Mouse (Mus musculus): ENCODE measurements around the gene Megf8. TPM values are rescaled to one million over a fixed set of nuclear protein-coding genes. Genes with fewer than 3 reads are reported as not detected.
A peak's percentile ranks its signal among the peaks of the same experiment; 100 is the strongest.

Megf8 gene
- total RNA-seq, 2 experiments from 2014 or later = 100 to 102 TPM

- DNase-seq (ENCODE audit: low spot score in 2 of 2) = no peak
Measured at GRCm38 (mm10) chr7:25326233-25326632, 9.3 kb downstream of the Megf8 start.

DNA sequence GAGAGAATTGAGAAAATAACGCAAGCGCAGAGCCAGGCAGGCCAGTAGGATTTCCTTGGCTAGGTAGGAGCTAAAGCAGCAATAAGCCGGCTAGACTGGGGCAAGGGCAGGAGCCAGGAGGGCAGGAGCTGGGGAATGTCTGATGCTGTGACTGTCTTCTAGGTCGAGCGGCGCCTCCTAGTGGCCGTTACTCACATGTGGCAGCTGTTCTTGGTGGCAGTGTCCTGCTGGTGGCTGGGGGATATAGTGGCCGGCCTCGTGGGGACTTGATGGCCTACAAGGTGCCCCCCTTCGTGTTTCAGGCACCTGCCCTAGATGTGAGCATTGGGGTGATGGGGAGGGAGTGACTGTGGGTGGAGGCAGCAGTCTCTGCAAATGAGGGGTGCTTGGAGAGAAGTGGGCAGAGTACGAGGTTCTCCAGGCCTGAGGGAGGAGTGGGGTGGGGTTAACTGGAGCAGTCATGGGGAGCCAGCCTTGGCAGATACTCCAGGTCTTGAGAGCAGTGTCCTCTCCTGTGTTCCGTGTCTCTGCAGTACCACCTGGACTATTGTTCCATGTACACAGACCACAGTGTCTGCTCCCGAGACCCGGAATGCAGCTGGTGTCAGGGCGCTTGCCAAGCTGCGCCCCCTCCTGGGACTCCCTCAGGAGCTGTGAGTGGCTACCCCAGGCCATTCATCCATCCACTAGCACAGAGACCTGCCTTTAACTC, 16.8 kb downstream of the Megf8 start:
- peak; percentile 56 to 62 for DNase-seq (ENCODE audit: low spot score in 2 of 2)

DNA sequence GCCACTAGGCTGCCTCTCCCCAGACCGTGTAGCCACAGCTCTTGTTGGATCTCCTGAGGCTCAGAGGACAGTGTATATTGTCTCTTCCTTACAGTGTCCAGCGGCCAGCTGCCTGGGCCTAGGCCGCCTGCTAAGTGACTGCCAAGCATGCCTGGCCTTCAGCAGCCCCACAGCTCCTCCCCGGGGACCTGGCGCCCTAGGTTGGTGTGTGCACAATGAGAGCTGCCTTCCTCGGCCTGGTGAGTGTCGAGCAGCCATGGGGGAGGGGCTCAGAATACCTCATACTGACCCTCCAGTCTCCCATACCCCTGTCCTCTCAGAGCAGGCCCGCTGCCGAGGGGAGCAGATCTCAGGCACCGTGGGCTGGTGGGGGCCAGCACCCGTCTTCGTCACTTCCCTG, 17.5 kb downstream of the Megf8 start:
- no peak for DNase-seq (ENCODE audit: low spot score in 2 of 2)

DNA sequence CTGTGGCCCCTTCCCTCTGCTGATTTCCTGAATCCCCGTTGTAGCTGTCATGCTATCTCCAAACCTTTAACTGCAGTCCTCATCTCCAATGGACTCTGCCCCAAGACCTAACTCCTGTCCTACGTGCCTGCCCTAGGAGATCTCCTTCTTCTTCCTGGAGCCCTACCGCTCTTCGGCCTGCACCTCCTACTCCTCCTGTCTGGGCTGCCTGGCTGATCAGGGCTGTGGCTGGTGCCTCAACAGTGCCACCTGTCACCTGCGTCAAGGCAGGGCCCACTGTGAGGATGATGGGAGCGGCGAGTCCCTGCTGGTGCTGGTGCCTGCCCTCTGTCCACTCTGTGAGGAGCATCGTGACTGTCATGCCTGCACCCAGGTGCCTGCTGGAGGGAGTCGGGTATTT, 22.4 kb downstream of the Megf8 start:
- DNase-seq (ENCODE audit: low spot score in 2 of 2) = no peak

DNA sequence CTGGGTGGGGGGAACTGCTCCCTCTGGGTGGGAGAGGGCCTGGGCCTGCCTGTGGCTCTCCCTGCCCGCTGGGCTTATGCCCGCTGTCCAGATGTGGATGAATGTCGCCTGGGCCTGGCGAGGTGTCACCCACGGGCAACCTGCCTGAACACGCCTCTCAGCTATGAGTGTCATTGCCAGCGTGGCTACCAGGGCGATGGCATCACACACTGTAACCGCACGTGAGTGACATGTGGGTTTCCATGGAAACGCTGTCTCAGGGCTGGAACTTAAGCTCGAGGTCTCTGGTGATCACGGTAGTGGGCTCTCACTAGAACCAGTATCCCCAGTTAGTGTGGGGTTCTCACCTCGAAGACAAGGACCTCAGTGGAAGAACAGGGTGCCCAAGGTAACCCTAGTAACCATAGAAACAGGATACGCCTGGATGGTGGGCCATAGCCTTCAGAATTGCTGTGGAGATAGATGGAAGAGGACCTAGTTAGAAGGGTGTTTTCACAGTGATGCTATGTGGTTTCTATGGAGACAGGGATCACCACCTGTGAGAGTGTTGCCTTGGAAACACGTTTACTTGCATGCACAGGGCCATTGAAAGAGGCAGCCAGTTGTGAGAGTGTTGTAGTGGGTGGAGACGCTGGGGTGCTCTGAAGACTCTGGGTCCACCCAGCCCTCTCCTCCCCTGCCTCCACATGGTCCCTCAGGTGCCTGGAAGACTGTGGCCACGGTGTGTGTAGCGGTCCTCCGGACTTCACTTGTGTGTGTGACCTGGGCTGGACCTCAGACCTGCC, 24.2 kb downstream of the Megf8 start:
- DNase-seq (ENCODE audit: low spot score in 2 of 2) = no peak

- DNase-seq (ENCODE audit: low spot score in 2 of 2) = no peak
Measured at GRCm38 (mm10) chr7:25348861-25349260, 31.9 kb downstream of the Megf8 start.

GRCm38 (mm10) chr7:25358721-25359206, 41.8 kb downstream of the Megf8 start:
- no peak for DNase-seq (ENCODE audit: low spot score in 2 of 2)

- no peak for DNase-seq (ENCODE audit: low spot score in 2 of 2)
Measured at GRCm38 (mm10) chr7:25363151-25363550, 46.2 kb downstream of the Megf8 start.

GRCm38 (mm10) chr7:25363632-25364031, 46.7 kb downstream of the Megf8 start:
- no peak for DNase-seq (ENCODE audit: low spot score in 2 of 2)

DNA sequence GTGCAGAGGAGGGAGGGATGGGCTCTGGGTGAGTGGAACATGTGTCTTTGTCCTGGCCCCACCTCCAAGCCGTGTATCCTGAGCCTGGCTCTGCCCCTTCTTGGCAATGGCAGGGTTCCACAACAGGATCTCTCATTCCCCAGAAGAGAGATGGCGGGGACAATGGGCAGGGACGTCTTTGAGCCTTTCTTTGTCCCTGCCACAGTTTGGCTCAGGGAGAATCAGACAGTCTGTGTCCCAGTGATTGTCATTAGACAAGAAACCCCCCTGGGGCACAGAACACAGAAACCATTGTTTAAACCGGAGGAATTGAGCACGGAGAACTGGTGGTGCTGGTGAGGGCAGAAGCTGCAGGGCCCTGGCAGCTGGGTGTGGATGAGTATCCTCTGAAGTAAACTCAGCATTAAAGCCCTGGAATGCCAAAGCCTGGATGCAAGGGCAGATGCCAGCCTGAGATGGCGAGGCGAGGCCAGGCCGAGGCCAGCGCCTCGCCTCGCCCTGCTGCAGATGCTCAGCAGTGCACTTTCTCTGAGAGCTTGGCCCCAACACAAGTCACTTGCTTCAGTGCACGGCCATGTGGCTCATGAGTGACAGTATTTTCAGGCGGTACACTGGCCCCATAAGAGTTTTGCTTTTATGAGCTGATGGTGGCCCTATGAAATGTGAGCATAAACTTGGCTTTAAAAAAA, 49.1 kb downstream of the Megf8 start:
- no peak for DNase-seq (ENCODE audit: low spot score in 2 of 2)

GRCm38 (mm10) chr7:25367632-25368293, 50.8 kb downstream of the Megf8 start:
- DNase-seq (ENCODE audit: low spot score in 2 of 2) = no peak

DNA sequence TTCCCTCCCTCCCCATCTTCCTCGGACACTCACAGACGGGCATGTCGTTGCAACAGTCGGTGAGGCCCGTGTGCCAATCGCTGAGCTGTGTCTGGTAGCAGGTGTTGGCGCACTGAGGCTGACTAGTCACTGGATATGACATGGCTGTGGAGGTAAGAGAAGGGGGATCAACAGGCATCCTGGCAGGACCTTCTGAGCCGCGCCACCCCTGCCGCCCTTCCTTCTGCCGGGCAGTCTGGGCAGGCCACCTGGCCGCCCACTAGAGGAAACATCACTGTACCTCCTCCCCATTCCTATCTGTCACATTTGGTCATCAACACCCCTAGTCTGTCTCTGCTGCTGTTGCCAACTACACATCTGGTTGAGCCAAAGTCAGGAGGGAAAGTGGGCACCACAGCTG, 51.4 kb downstream of the Megf8 start:
- no peak for DNase-seq (ENCODE audit: low spot score in 2 of 2)

GRCm38 (mm10) chr7:25369058-25369749, 52.2 kb downstream of the Megf8 start, which contains the start of gene Cnfn:
Cnfn (minus strand) TSS chr7:25369724.
- DNase-seq (ENCODE audit: low spot score in 2 of 2) = no peak

- no peak for DNase-seq (ENCODE audit: low spot score in 2 of 2)
Measured at GRCm38 (mm10) chr7:25372441-25372840, 55.5 kb downstream of the Megf8 start.

DNA sequence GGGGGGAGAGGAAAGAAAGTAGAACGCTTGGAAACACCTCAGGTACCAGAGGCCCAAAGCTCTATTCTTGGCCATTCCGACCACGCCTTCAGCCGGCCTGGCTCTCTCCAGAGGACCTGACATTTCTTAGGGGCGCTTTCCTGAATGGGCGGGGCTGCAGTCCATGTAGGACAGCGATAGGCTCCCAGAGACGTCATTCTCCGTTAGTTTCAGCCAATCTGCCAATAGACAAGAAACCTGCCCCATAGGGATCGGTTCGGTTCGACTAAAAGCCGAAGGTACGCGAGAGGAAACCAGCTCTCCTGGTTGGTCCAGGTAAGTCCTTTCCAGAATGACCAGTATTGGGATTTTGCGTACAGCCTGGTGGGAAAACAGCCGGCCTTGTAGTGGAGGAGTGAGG, 59.6 kb downstream of the Megf8 start:
- DNase-seq (ENCODE audit: low spot score in 2 of 2) = peak; percentile 92 to 93

DNA sequence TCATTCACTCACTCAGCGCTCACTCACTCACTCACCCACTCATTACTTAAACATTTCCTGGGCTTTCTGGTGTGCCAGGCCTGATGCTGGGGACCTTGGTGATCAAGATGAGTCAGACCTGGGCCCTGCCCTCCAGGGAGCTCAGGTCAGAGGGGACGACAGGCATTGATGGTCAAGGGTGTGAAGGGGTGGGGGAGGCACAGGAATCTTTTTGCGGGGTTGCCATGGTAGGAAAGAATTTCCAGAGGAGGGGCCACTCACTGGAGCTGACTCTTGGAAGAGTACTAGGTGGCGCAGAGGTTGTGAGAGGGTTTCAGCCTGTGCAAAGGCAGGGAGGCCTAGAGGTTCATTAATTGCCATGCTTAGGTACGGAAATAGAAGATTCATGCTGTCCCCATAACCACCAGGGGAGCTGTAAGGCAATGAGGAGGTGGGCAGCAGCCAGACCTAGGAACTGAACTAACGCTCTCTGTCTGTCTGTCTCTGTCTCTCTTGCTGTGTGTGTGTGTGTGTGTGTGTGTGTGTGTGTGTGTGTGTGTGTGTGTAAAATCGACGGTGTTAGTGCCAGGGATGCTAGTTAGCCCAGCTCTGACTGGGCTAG, 60.2 kb downstream of the Megf8 start:
- DNase-seq (ENCODE audit: low spot score in 2 of 2) = no peak

DNA sequence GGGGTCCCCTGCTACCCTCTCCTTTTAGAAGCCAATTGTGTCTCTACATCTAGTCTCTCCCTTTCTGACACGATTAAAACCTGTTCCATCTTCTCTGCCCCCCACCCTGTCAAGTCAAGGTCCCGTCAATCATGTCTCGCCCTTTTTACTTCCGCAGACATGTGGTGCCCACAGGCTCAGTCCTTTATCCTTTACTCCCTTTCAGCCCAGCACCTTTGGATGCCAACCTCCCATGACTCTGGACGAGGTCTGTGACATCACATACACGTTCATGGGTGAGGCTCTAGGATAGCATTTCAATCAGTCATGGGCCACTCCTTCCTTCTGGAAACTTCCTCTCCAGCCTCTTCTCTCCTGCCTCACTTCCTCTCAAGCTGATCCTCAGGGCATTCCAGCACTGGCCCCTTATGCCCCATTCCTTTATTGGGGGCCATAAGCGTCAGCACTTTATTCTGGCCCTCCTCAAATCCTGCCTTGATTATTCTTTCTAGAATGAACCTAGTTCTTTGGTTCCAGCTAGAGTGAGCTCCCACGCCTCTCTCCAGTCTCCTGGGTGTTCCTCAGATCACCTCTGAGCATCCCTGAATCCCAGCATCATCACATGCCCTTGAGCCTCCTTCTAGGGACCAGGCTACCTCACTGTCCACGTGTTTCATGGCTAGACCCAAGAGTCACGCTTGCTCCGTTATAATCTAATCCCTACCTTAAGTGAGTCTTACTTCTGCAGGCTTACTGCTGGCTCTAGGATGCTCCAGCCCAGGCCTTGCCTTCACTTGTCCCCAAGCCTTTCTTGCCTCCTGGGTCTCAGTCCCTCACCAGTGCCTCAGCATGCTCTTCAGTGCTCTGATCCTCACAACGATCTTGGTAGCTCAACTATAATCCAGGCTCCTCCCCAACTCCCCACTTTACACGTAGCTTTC, 61.5 kb downstream of the Megf8 start:
- DNase-seq (ENCODE audit: low spot score in 2 of 2) = no peak

DNA sequence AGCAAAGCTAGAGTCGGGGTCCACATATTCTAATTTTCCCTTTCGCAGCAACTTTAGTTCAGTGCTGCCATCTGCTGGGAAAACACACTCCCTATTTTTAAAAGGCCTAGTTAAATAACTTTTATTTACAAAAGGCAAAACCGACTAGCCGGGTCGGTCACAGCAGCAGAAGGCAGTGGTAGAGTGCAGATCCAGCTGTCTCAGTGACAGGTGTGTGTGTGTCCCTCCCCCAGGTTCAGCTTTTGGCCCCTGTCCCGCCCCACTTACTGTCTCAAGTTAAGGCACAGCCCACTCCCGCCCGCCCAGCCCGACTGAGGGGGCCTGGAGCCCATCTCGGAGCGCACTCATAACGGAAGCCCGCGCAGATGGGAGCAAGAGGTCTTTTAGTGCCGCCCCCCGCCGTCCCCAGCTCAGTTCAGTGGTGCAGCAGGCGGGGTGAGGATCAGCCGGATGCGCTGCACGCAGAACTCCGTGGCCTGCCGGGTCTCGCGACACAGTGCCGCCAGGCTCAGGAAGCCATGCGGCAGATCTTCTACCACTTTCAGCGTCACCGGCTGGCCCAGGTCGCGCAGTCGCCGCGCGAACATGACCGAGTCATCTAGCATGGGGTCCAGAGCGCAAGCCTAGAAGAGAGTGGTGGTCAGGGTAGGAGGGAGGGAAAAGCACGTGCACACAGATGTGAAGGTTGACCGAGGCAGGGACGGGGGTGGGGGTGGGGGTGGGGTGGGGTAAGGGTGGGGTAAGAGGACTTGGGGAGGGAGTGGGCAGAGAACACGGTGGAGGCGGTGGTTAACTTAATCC, 62.8 kb downstream of the Megf8 start:
- peak in 1 of 2 experiments; percentile 57 for DNase-seq (ENCODE audit: low spot score in 2 of 2)

Measured in left cerebral cortex, adult 18-20 months (tissue).